Mouse (Mus musculus) heart, adult 18-20 months (tissue): ENCODE data around the gene Glyr1. TPM values are rescaled to one million over a fixed set of nuclear protein-coding genes. Genes with fewer than 3 reads are reported as not detected.

ENCODE experiments used
- total RNA-seq, 2 experiments: library from RNA; stranded (reverse); gene quantifications; 2 replicates each; pipeline ENCODE4 v1.2.3; 2021

The Glyr1 gene
- total RNA-seq, 2 experiments from 2014 or later: 40.6 to 43.3 TPM

Other genes with a start within 250 kb of the Glyr1 start
- gene 4930562C15Rik, start 214.4 kb downstream of the Glyr1 start, total RNA-seq: under 1 TPM in 1 of 2 experiments, not detected in 1; 0.51 TPM
- 10 to 100 TPM; 14.3 to 19.7 TPM for gene Ubald1, start 169.5 kb downstream of the Glyr1 start, total RNA-seq
- 100 to 1,000 TPM; 165 to 167 TPM for gene Mgrn1, start 163.6 kb downstream of the Glyr1 start, total RNA-seq
- 10 to 100 TPM; 19.1 to 20.4 TPM for gene Nudt16l1, start 111.1 kb downstream of the Glyr1 start, total RNA-seq
- 10 to 100 TPM; 11.3 to 14.7 TPM for gene Anks3, start 85.7 kb downstream of the Glyr1 start, total RNA-seq
- not detected for gene Sept12, start 52.0 kb downstream of the Glyr1 start, total RNA-seq
- gene Smim22, start 42.6 kb downstream of the Glyr1 start, total RNA-seq: not detected
- 10 to 100 TPM; 14.0 to 18.8 TPM for gene Rogdi, start 36.3 kb downstream of the Glyr1 start, total RNA-seq
- gene Ubn1, start 194 bp upstream of the Glyr1 start, total RNA-seq: 10 to 100 TPM; 21.3 to 23.2 TPM
- 1 to 10 TPM; 4.9 to 6.8 TPM for gene Ppl, start 82.6 kb upstream of the Glyr1 start, total RNA-seq
- gene Sec14l5, start 97.2 kb upstream of the Glyr1 start, total RNA-seq: under 1 TPM; 0.55 to 0.72 TPM
- gene Nagpa, start 154.1 kb upstream of the Glyr1 start, total RNA-seq: 10 to 100 TPM; 12.0 to 14.5 TPM
- 10 to 100 TPM; 14.3 to 19.3 TPM for gene AU021092, start 172.4 kb upstream of the Glyr1 start, total RNA-seq
- 10 to 100 TPM; 12.8 to 13.3 TPM for gene Alg1, start 183.8 kb upstream of the Glyr1 start, total RNA-seq
- 1 to 10 TPM; 8.7 to 9.8 TPM for gene Eef2kmt, start 206.1 kb upstream of the Glyr1 start, total RNA-seq